Mouse (Mus musculus) kidney, embryonic 16.5 days (tissue): Measurements from ENCODE around the gene Zdhhc9. TPM values are rescaled to one million over a fixed set of nuclear protein-coding genes. Genes with fewer than 3 reads are reported as not detected.

Experiments
- ATAC-seq: fragments of 200-750 bp; cut with Nextera tagmentation; 2 replicates; pipeline ENCODE4 v1.8.0; 2017; ENCODE audit warnings: moderate TSS enrichment; ENCODE audit not compliant: low FRiP score, low TSS enrichment
- H3K27ac ChIP-seq: fragments of 300-500 bp; sonication (generic); 2 replicates; pipeline ENCODE4 v1.5.1; 2014; ENCODE audit warnings: low read length
- H3K27me3 ChIP-seq: fragments of 300-500 bp; sonication (generic); 2 replicates; pipeline ENCODE4 v1.6.1; 2014; ENCODE audit warnings: low read length, control low read depth, mixed read lengths; ENCODE audit not compliant: insufficient read depth
- H3K36me3 ChIP-seq: fragments of 300-500 bp; sonication (generic); 2 replicates; pipeline ENCODE4 v1.6.1; 2014; ENCODE audit warnings: low read length, control low read depth, mixed read lengths; ENCODE audit not compliant: insufficient read depth
- H3K4me1 ChIP-seq: fragments of 300-500 bp; sonication (generic); 2 replicates; pipeline ENCODE4 v1.6.1; 2014; ENCODE audit warnings: low read length, control low read depth, mixed read lengths; ENCODE audit not compliant: insufficient read depth
- H3K4me2 ChIP-seq: fragments of 300-500 bp; sonication (generic); replicated peaks from 2 replicates; pipeline ENCODE4 v1.6.1; 2014; ENCODE audit warnings: low read depth, low read length
- H3K4me3 ChIP-seq: fragments of 300-500 bp; sonication (generic); 2 replicates; pipeline ENCODE4 v1.5.1; 2014; ENCODE audit warnings: mild to moderate bottlenecking, low read length
- H3K9ac ChIP-seq: fragments of 300-500 bp; sonication (generic); replicated peaks from 2 replicates; pipeline ENCODE4 v1.6.1; 2014; ENCODE audit warnings: low read length
- H3K9me3 ChIP-seq: fragments of 300-500 bp; sonication (generic); 2 replicates; pipeline ENCODE4 v1.6.1; 2016; ENCODE audit warnings: low read length, control low read depth
- WGBS: fragments of 180-500 bp; shearing (Covaris S2); extraction: QIAGEN DNeasy Blood & Tissue Kit; methylation state at CpG from one replicate; pipeline ENCODE4 v1.1.7; 2014; 5-methylcytosine and 5-hydroxymethylcytosine counted together
- polyA plus RNA-seq: library from polyadenylated mRNA; unstranded; fragments of >200 nt; fragmentation: Nextera tagmentation; extraction: Ambion mirVana; gene quantifications from 2 replicates; pipeline ENCODE4 v1.2.1, GENCODE M21; 2015

The Zdhhc9 gene
- polyA plus RNA-seq, 1 experiment from 2014 or later: 4.2 TPM

- no peak overlapping the region for H3K27ac ChIP-seq
- no peaks in the 10 kb centered on the region for H3K4me1 ChIP-seq
- WGBS: 61% methylated on average over 14 of the region's 14 CpGs
- H3K27me3 ChIP-seq: no peaks in the 10 kb centered on the region
- H3K4me2 ChIP-seq: no peak overlapping the region
- H3K4me3 ChIP-seq: no peak overlapping the region
- no peaks in the 10 kb centered on the region for H3K9me3 ChIP-seq
- H3K9ac ChIP-seq: no peak overlapping the region
- peak; percentile 82 for ATAC-seq
- peaks cover 6% of the 10 kb centered on the region for H3K36me3 ChIP-seq
Measured at GRCm38 (mm10) chrX:48193235-48194152, 15.2 kb downstream of the Zdhhc9 start.

GRCm38 (mm10) chrX:48191261-48191660 is 17.4 kb downstream of the Zdhhc9 start:
- Histone ChIP-seq H3K4me1 (no peaks in the 10 kb centered on the region), H3K27me3 (no peaks in the 10 kb centered on the region), H3K27ac (no peak overlapping the region), H3K9ac (no peak overlapping the region), H3K4me2 (no peak overlapping the region), H3K4me3 (no peak overlapping the region), H3K36me3 (peaks cover 6% of the 10 kb centered on the region), H3K9me3 (no peaks in the 10 kb centered on the region)
- ATAC-seq: no peak
- WGBS: 93% methylated on average over 6 of the region's 6 CpGs

GRCm38 (mm10) chrX:48184703-48185102 is 24.0 kb downstream of the Zdhhc9 start:
- Histone ChIP-seq H3K27me3 (no peaks in the 10 kb centered on the region), H3K4me3 (no peak overlapping the region), H3K27ac (no peak overlapping the region), H3K4me1 (no peaks in the 10 kb centered on the region), H3K4me2 (no peak overlapping the region), H3K9me3 (no peaks in the 10 kb centered on the region), H3K9ac (no peak overlapping the region), H3K36me3 (0 out of 2 replicates have a peak, but pooled peaks cover 5% of the 10 kb centered on the region)
- ATAC-seq: no peak
- WGBS: 90% methylated on average over 3 of the region's 3 CpGs

- H3K4me1 ChIP-seq: no peaks in the 10 kb centered on the region
- no peak overlapping the region for H3K4me2 ChIP-seq
- H3K27ac ChIP-seq: no peak overlapping the region
- WGBS: 83% methylated on average over 6 of the region's 6 CpGs
- no peaks in the 10 kb centered on the region for H3K9me3 ChIP-seq
- no peaks in the 10 kb centered on the region for H3K27me3 ChIP-seq
- 0 out of 2 replicates have a peak, but pooled peaks cover 5% of the 10 kb centered on the region for H3K36me3 ChIP-seq
- ATAC-seq: no peak
- H3K4me3 ChIP-seq: no peak overlapping the region
- no peak overlapping the region for H3K9ac ChIP-seq
Measured at GRCm38 (mm10) chrX:48181844-48182243, 26.8 kb downstream of the Zdhhc9 start.

GRCm38 (mm10) chrX:48170368-48170767 is 38.3 kb downstream of the Zdhhc9 start:
- Histone ChIP-seq H3K4me3 (no peak overlapping the region), H3K4me1 (no peaks in the 10 kb centered on the region), H3K4me2 (no peak overlapping the region), H3K9ac (no peak overlapping the region), H3K27ac (no peak overlapping the region), H3K27me3 (no peaks in the 10 kb centered on the region), H3K36me3 (no peaks in the 10 kb centered on the region), H3K9me3 (no peaks in the 10 kb centered on the region)
- ATAC-seq: no peak
- 39% methylated on average over 1 of the region's 1 CpGs for WGBS

- Histone ChIP-seq H3K9ac (no peak overlapping the region), H3K4me1 (no peaks in the 10 kb centered on the region), H3K36me3 (no peaks in the 10 kb centered on the region), H3K27me3 (no peaks in the 10 kb centered on the region), H3K27ac (no peak overlapping the region), H3K4me2 (no peak overlapping the region), H3K4me3 (no peak overlapping the region), H3K9me3 (no peaks in the 10 kb centered on the region)
- no peak for ATAC-seq
- 65% methylated on average over 1 of the region's 1 CpGs for WGBS
Measured at GRCm38 (mm10) chrX:48169892-48170291, 38.8 kb downstream of the Zdhhc9 start.

- WGBS: 81% methylated on average over 11 of the region's 11 CpGs
- ATAC-seq: no peak
- H3K4me3 ChIP-seq: no peak overlapping the region
- H3K4me2 ChIP-seq: no peak overlapping the region
- no peak overlapping the region for H3K9ac ChIP-seq
- H3K27ac ChIP-seq: no peak overlapping the region
- H3K27me3 ChIP-seq: no peaks in the 10 kb centered on the region; the same call in 1 of the 2 replicates
- no peaks in the 10 kb centered on the region for H3K36me3 ChIP-seq
- no peaks in the 10 kb centered on the region for H3K4me1 ChIP-seq
- H3K9me3 ChIP-seq: no peaks in the 10 kb centered on the region
Measured at GRCm38 (mm10) chrX:48158229-48158919, 50.3 kb downstream of the Zdhhc9 start.

- Histone ChIP-seq H3K9me3 (no peaks in the 10 kb centered on the region), H3K4me2 (no peak overlapping the region), H3K4me3 (no peak overlapping the region), H3K27ac (no peak overlapping the region), H3K4me1 (no peaks in the 10 kb centered on the region), H3K27me3 (no peaks in the 10 kb centered on the region; the same call in 1 of the 2 replicates), H3K9ac (no peak overlapping the region), H3K36me3 (no peaks in the 10 kb centered on the region)
- 85% methylated on average over 8 of the region's 8 CpGs for WGBS
- ATAC-seq: no peak
Measured at GRCm38 (mm10) chrX:48157396-48157795, 51.3 kb downstream of the Zdhhc9 start.

- no peak overlapping the region for H3K4me3 ChIP-seq
- no peak for ATAC-seq
- WGBS: 82% methylated on average over 6 of the region's 6 CpGs
- no peak overlapping the region for H3K9ac ChIP-seq
- H3K36me3 ChIP-seq: no peaks in the 10 kb centered on the region
- H3K4me1 ChIP-seq: no peaks in the 10 kb centered on the region
- H3K4me2 ChIP-seq: no peak overlapping the region
- no peaks in the 10 kb centered on the region for H3K9me3 ChIP-seq
- no peak overlapping the region for H3K27ac ChIP-seq
- H3K27me3 ChIP-seq: no peaks in the 10 kb centered on the region; the same call in 1 of the 2 replicates
Measured at GRCm38 (mm10) chrX:48155489-48155888, 53.2 kb downstream of the Zdhhc9 start.

GRCm38 (mm10) chrX:48153949-48154348 is 54.7 kb downstream of the Zdhhc9 start:
- no peak for ATAC-seq
- WGBS: 79% methylated on average over 2 of the region's 2 CpGs
- Histone ChIP-seq H3K36me3 (no peaks in the 10 kb centered on the region), H3K27me3 (no peaks in the 10 kb centered on the region; the same call in 1 of the 2 replicates), H3K27ac (no peak overlapping the region), H3K4me2 (no peak overlapping the region), H3K9me3 (no peaks in the 10 kb centered on the region), H3K4me3 (no peak overlapping the region), H3K4me1 (no peaks in the 10 kb centered on the region), H3K9ac (no peak overlapping the region)
